Mouse (Mus musculus) kidney, postnatal 36 days (tissue): Measurements from ENCODE around the gene Baz1a.

Experiments used
- DNase-seq, 2 experiments: peaks; one replicate each; pipeline ENCODE4 v3.0.0; 2021 to 2022; ENCODE audit warnings: mixed read lengths in 2 of 2

Gene Baz1a

DNA sequence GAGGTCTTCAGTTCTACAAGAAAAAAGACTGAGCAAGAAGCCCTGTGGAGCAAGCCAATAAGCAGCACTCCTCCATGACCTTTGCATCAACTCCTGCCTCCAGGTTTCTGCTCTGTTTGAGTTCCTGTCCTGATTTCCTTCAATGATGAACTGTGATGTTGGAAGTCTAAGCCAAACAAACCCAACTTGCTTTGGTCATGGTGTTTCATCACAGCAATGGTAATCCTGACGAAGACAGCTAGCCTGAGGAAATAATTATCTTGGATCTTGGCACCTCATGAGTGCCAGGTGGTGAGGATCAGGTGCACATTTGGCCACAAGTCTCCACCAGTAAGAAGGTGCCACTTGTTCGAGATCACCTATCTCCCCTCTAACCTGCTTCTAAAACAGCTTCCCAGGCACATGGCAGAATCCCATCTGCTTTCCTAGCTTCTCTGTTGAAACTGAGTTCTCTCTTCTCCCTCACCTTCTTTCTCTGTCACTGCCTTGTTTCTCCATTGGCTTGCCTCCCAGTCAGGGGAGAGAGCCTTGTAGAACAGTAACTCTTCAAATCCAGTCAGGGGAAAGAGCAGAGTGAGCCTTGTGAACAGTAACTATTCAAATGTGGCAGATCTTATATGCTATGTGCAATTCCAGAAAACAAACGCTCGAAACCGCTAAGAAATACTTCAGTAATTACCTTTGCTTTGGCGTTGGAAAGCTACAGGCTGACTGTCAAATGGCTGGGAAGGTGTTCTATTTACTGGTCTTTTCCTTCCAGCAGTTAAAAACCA lies at the start of gene Baz1a:
Baz1a (minus strand) TSS at position 723 of the 773 bp plus-strand sequence.
- DNase-seq = peak; percentile 20 to 34

DNA sequence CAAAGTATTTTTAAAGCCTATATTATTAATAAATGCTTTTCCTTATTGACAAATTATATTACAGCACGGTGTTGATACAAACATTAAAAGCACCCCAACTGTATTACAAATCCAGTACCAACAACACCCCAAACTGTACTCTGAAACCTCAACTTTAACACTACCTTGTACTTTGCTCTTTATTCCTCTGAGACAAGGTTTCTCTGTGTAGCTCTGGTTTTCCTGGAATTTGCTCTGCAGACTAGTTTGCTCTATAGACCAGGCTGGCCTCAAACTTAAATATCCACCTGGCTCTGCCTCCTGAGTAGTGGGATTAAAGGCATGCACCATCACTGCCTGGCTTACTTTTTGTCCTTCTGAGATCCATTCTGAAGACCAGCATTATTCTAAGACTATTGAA lies 48.0 kb upstream of the Baz1a start:
- DNase-seq = peak; percentile 16 to 20

DNA sequence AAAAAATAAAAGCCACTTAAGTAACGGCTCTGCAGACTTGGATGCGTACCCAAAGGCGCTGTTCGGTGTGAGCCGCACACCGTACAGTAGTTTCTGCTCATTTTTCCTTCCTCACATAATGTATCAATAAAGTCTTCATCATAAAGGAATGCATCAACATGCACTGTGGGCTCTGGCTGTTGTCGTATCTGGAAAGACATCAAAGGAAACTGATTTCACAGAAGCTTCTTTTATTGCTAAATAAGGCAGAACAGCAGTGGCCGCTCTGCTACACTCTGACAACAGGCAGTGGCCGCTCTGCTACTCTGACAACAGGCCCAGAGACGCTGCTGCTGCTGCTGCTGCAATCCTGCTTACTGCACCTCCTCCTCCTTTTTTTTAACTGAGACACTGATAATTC lies 46.9 kb upstream of the Baz1a start:
- DNase-seq = no peak

DNA sequence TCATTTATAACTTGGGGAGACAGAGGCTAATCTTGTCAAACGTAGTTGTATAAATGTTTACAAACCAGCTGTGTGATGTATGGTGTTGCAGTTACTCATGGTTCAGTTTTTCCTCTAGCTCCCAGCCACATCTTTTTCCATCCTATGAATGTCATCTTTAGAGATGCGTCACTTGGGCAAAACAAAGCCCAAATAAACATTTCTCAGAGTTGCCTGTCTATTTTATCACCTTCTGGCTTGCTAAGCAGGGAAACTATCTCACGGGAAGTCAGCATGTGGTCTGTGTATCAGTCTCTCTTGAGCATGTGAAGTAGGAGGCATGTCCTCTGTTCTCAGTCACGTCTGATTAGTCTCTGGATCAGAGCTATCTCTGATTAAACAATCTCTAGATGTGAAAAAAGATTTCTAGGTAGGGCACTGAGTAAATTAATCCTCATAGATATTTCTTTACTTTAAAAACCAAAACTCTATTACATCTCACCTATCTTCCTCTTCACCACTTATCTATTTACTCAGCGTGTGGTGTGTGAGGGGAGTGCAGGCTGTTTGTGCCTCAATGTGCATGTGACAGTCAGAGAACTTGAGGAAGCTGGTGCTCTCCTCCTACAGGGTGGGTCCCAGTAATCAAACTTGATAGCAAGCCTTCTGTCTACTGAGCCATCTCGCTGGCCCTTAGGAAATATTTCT lies 46.2 kb upstream of the Baz1a start:
- no peak for DNase-seq

DNA sequence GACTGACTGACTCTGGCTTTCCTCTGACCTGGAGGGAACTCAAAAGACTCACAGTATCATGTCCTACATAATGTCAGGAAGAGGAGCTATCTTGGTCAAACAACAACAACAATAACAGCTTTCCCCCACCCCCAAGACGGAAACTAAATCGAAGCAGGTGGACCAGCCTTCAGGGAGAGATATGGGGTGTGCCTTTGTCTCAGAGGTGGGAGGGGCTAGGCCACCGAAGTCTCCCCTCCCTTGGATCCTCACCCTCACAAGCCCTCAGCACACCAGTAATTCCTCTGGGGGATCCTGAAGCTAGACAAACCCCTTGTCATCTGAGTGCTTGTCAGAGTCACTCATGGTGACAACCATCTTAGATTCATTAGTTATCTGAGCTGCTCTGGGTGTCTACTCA lies 45.7 kb upstream of the Baz1a start:
- DNase-seq = no peak

DNA sequence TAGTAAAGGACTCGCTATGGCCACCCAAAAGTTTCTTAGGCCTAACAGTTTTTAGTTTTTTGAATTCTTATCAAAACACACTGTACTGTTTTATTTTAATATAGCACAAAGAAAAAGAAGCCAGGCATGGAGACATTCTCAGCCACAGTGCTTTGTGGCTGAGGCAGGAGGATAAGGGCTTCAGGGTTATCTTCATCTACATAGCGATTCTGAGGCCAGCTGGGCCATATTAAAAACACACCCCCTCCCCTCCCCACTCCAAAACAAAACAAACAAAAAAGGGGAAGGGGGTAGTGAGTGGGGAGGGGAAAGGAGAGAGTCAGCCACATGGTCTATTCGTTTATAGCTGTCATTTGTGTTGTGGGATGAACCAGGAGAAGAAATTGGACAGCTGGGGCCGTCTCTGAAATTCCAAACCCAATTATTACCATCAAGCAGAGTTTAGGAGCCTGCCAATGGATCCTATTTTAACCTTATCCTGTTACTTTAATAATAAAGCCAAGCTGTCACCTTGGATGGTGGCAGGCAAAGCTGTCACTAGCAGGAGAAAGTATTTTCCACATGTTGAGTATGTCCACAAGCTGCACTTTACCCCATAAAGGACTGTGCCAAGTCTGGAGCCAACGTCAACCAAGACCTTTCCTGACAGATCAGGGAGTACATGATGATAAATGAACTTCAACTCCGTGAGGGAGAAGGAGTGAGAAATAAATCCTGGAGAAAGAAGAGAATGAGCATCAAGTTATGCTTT lies 44.9 kb upstream of the Baz1a start:
- peak; percentile 62 to 65 for DNase-seq

DNA sequence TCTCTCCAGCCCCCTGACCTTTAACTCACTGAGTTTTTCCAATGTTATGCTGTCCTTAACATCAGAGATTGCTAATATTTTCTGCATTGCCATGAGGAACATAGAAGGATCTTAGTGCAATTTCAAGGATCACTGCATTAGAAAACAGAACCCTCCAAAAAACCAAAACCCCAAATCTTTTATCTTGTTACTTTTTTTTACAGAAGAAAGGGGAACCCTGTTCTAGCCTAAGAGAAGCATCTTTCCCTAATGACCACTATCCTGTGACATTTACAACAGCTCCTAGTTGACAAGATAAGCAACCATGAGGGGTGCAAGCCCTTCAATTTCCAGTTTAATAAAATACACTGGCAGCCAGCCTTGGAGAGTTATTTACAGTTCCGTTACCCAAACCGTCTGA lies 42.6 kb upstream of the Baz1a start:
- DNase-seq = no peak

DNA sequence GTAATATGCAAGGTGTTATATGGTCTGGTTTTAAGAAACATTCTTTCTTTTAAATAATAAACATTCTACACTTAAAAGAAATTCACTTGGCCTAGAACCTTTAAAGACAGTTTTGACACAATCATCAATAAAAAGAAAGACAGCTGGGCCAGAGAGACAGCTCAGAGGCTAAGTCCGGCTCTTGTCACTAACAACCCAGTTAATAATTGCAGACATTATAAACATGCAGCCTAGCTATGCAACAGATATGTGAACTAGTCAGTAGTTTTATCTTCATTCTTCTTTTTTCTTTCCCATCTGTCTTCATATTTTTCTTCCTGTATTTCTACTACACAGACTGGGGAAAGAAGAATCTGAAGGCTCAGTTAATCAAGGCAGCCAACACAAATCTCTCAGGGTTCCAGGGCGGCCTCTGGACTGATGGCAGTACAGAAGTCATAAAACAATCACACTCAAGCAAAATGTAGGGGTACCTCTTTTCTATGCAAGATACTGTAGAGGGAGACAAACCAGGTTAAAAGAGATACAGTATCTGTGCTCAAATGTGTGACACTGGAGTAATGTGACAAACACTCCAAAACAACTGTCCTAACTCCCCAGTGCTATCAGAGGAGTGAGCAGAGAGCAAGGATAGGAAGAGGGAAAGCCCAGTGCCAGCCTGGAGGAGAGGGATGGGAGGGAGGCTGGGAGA lies 40.5 kb upstream of the Baz1a start:
- DNase-seq = peak in 1 of 2 experiments; percentile 10

DNA sequence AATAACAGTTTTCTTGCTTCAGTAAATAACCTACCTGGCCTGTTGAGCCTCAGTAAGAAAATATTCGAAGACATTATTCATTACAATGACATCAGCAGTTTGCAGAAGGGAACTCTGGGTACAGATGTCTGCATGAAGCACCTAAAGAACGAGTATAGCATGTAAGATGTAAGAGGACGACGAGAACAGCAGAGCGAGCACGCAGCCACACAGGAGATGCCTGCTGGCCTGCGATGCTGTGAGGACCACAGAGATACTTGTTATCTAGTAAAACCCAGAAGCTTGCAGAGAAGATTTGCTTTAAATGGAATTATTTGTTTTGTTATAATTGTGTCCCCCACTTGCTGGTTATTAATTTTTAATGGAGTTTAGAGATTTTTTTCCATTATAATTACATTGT lies 39.1 kb upstream of the Baz1a start:
- DNase-seq = no peak

DNA sequence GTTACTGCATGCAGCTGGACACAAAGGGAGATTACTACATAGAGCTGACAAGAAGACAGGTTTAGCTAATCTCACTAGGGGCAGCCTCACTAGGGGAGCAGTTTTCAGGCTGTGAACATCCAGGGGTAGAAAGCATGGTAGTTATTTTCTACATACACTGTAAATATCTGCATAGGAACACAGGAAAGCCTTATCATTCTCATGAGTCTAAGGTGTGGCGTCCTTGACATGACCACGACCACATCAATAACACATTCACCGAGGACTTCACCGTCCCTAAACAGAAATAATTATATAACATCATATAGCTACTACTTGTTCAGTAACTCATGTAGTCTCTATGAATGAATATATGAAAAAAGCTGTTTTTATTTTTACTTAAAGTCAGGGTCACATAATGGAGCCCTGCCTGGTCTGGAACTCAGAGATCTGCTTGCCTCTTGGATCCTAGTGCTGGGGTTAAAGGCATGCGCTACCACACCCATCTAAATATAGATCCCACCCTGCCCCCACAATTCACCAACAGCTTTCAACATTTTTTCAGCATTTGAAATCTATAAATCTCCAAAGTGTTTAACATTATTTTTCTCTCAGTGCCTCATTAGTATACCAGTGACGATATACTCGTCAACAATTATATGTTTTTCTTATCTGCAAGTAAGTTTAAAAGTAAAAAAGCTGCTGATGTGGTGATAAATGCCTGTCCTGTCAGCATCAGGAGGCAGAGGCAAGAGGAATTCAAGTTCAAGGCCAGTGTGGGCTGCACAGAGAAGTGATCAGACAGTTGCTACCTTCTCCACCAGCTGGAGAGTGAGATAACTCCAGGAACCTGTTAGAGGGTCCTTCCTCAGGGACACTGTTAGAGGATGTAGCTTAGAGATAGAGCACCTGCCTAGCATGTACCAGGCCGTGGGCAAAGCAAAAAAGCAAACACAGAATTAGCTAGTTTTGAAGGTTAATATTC lies 37.3 kb upstream of the Baz1a start:
- DNase-seq = no peak

DNA sequence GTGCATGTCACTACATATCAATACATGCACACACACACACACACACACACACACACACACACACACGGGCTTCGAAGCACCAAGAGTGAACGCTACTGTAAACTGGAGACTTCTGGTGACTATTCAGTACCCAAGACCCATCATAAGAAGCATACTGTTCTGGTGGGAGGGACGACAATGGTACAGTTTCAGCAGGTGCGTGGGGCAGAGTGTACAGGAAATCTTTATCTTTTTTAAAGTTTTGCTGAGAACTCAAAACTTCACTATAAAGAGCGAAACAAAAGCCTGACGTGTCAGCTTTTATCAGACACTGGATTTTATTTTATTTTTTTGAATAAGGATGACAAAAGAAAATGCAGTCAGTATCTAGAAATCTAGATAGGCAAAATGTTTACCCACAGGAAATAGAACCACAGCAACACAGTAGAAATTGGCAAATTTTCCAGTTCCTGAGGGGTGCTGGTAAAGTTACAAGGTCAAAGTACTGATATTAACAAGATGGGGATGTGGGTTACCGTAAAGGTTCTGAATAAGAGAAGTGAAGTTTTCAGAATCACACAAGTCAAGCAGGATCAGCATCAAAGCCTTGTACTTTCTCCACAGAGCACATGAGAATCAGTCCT lies 35.7 kb upstream of the Baz1a start:
- no peak for DNase-seq

DNA sequence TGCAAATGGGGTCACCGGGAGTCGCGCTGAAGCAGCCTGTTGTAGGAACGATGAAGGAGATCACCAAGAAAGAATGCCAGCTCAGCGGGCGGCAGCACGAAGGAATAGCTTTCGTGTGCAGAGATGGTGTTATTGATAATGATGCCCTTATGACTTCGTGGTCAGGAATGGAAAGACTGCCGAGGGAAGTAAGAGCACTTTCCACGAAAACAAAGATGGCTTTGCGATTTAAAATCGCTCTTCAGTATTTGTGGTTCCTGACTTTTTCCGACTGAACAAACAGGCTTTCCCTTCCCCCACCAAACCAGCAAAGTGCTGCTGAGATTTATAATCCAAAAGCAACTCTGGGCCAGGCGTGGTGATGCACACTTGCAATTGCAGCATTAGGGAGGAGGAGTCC lies 26.9 kb upstream of the Baz1a start:
- no peak for DNase-seq

DNA sequence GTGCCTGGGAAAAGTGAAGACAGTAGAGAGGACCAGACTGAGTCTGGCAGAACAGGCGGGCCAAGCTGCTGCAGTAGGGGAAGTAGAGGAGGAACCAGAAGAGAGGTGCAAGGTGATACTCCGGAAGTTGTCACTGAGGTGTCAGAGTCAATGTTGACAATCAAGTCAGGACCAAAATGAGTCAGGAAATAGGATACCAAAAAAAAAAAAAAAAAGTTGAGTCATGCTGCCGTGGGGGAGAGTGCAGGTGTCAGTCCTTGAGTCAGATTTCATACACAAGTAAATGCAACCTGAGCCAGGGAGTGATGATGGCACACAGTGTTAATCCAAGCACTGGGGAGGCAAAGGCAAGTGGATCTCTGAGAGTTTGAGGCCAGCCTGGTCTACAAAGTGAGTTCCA lies 12.9 kb upstream of the Baz1a start:
- DNase-seq = no peak

DNA sequence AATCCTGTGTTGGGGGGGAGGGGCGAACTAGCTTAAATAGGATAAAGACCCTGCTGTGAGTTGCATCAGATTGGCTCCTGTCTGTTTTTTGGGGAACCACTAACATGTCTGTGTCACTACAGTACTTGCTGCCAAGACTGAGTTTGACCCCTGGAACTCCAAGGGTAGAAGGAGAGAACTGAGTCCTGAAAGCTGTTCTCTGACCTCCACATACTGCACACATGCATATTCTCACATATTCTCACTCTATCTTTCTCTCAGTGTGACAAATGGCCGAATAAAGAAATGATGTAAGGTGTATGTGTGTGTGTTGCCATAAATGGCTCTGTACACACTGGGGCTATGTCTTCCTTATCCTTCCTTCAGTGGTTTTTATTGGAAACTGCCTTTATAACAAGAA lies 9.1 kb upstream of the Baz1a start:
- DNase-seq = no peak

DNA sequence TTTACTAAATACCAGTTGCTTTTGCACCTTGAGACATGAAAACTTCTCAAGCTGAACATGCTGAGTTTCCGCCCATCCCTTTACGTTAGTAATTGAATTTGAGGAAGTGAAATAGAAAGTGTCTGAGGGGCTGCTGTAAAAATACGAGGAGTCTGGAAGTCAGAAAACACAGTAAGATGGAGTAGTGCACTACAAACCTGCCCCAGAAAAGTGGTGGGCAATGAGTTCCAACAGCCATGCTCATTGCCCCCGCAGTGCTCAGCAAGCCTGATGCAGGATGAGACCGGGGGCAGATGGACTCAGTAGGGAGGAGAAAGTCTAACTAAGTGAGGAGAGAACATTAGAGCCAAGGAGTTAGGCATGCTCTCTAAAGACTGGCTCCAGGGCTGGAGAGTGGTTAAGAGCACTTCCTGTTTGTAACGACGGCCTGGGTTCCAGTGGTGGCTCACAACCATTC lies 5.3 kb upstream of the Baz1a start:
- DNase-seq = no peak

DNA sequence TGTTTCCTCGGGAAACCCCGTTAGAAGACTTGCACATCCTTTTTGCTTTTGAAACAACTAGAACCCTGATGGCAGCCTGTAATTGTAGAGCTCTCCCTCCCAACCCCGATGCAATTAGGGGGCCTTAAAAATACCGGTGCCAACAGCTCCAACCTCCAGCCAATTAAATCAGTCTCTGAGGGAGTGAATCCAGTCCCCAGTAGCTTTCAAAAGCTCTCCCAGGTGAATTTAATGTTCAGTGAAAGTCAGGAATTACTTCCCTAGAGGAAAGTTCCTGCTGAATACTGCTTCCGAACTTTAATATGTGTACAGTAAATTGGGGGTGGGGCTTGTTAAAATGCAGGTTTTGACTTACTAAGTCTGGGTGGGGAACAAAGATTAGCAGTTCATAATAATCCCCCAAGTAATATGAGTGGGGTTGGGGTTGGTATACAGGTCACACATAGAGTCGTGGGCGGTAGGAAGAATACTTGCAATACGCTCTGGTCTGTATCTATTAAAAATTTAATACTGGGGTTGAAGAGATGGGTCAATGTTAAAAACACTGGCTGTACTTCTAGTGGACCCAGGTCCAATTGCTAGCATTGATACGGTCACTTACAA lies 3.1 kb upstream of the Baz1a start:
- DNase-seq = no peak

DNA sequence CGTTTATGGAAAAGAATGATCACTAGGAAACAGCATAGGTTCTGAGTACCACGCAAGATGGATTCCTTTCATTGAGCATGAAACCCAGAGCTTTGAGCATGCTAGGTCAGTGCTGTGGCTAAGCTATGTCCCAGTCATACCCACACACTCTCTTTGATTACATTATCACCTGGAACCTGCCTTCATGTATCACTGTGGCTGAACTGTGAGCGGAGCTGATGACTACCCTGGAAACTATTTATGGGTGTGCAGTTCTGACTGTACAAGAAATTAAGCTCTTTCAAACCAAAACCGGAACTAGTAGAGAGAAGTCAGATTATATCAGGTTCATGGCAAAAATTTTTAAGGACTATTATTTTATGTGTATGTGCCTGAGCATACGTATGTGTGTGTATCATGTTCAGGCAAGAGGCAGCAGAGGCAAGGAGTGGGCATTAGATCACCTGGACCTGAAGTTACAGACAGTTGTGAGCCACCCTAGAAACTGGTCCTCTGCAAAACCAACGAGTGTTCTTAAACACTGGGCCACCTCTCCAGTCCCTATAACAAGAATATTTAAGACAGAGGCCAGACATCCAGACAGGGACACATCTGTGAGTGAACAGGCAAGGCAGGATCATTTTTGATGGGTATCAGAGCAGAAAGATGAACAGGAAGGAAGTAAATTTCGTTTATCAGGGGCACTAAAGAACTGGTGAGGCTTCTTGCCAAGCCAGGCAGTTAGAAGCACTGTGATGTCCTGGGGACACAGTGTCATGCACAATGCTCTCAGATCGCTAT lies 2.4 kb upstream of the Baz1a start:
- DNase-seq = no peak

DNA sequence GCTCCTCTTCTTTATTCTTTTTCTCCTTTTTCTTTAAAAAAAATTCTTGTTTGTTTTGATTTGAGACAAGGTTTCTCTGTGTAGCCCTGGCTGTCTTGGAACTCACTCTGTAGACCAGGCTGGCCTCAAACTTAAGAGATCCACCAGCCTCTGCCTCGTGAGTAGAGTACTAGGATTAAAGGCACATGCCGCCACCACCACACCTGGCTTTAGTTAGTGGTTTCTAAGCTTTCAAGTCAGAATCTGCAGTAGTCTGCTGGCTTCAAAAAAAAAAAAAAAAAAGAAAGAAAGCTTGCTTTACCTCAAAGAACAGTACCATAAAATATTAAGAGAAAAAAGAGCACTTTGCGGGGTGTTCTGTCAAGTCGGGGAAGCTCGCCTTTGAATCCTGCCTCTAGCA lies 1.3 kb upstream of the Baz1a start:
- no peak for DNase-seq

DNA sequence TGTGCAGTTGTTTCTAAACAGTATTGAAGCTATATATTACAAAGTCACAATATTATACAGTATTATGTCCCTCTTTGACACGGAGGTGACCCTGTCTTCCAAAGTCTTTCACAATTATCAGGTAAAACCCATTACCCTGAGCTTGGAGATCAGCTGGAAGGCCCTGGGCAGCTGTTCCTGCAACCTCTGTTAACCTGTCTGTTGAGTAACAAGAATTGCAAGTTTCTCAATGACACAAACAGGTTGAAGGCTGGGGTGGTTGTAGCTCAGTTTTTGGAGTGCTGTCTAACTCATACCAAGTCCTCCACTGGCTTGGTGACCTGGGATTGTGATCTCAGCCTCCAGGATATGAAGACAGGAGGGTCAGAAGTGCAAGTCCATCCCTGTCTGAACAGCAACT lies 1.1 kb downstream of the Baz1a start:
- no peak for DNase-seq

DNA sequence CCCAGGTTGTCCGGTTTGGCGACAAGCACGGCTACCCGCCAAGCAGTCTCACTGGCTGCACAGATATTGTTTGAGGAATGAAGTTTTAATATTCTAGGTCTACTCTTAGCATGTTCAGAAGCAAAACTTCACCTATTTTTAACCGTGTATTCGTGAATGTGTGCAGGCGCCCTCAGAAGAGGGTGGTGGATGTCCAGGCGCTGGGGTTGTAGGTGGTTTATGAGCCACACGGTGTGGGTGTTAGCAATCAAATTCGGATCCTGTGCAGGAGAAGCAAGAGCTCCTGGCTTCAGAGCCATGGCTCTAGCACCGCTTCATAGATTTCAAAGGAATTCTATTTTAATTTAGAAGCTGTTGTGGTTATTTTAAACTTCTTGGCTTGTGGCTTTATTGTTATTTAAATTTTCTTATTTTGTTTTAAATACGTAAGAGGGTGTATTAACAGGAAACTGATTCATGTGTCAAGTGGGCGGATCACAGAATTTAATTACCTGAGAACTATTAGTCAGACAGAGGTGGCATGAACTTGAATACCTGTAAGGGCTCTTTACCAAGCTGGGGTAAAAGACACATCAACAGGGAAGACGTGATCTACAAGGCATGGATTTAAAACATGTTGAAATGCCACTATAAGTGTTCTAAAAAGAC lies 6.7 kb downstream of the Baz1a start:
- DNase-seq = no peak
